Mouse (Mus musculus) retina, embryonic 14.5 days (tissue): ENCODE measurements at regions not wholly inside any gene's neighbourhood (a gene's known extent, or its start where the extent isn't known, plus 50 kb on each side); places are given as distances from the start of the nearest gene placed in this dataset.

Source experiments
- DNase-seq: peaks from one replicate; pipeline ENCODE4 v3.0.0-alpha.2; 2015; ENCODE audit warnings: low spot score

DNA sequence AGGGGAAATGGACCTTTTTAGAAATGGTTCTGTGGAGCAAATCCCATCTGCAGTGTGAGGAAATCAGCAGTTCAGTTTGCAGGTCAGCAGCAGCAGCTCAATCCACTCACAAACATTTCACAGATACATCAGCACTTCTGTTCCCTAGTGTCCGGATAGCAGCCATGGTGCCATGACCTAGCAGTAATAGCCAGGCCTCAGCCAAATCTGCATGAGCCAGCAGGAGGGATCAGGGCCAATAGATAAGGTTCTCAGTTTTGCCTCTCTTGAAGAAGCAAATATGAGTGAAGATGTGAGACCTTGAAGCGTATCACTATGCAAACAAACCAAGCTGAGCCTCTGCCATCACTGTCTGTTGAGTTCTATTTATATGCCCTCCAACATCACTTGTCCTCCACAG is 380.7 kb upstream of the Chrm3 start:
- no peak for DNase-seq

DNA sequence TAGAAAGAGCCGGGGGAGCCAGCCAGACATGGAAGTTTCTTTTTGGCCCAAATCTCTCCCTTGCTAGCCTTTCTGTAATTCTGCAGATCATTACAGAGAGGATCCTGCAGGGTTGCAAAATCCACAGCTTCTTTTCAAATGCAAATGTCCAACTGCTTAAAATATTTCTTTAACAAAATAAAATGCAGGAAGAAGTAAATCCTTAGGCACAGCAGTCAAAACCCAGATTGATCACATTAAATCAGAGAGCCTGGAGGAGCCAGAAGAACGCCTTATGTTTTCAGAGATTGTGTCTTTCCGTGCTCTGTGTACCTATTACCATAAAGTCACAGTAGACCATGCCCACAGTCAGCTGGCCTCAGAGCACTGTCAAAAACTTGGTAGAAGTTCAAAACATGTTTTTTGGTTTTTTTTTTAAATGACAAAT is 365.1 kb upstream of the Chrm3 start:
- no peak for DNase-seq

- no peak for DNase-seq
Observed at GRCm38 (mm10) chr13:10725335-10725734, 364.7 kb upstream of the Chrm3 start.

DNA sequence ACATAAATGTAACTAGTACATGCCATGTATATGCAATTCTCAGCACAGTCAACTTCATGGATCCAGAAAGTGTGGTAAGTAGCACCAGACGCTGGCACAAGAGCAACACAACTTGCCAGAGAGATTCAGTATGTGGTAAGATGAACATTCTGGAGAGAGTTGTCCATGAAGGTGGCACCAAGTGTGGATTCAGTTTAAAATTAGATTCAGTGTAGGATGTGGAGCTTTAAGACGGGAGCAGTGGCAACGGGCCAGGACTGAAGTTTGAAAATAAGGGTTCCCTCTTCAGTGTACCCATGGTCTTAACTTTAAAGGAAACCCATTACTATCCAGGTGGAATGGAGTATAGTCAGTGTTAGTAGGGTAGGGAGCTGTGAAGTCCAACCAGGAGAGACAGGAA is 360.0 kb upstream of the Chrm3 start:
- DNase-seq = no peak

- no peak for DNase-seq
Observed at GRCm38 (mm10) chr13:10711451-10711850, 350.8 kb upstream of the Chrm3 start.

DNA sequence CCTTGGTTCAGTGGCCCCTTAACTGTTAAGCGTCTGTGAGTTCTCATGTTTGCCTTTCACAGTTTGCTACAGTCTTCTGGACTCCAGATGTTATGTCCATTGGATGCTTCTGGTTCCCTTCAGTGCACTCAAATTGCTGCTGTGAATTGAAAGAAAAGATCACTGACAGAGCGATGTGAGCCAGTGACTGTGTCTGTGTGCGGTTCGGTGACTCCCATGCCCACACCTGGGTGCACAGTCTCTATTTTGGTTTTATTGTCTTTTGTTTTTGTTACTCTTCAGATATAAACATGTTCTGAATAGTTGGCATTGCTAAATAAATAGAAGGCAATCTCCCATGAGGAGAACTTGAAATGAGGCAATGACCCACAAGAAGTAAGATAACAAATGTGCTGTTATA is 350.3 kb upstream of the Chrm3 start:
- DNase-seq = no peak

DNA sequence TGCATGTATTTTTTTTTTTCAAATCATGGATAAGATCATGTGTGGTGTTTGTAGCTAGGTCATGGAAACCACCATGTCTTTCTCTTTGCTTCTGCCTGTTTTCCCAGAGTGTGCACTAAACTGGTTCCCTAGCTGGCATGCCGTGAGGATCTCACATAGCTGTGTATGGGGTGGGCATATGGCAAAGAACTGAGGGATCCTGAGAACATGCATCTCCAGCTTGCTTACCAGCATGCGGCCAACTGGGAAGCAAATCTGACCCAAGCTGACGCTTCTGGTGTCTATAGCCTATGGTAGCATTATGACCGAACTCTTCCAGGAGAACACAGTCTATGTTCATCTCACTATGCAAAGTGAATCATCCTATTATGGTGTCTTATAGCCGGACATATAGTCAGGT is 336.5 kb upstream of the Chrm3 start:
- no peak for DNase-seq

DNA sequence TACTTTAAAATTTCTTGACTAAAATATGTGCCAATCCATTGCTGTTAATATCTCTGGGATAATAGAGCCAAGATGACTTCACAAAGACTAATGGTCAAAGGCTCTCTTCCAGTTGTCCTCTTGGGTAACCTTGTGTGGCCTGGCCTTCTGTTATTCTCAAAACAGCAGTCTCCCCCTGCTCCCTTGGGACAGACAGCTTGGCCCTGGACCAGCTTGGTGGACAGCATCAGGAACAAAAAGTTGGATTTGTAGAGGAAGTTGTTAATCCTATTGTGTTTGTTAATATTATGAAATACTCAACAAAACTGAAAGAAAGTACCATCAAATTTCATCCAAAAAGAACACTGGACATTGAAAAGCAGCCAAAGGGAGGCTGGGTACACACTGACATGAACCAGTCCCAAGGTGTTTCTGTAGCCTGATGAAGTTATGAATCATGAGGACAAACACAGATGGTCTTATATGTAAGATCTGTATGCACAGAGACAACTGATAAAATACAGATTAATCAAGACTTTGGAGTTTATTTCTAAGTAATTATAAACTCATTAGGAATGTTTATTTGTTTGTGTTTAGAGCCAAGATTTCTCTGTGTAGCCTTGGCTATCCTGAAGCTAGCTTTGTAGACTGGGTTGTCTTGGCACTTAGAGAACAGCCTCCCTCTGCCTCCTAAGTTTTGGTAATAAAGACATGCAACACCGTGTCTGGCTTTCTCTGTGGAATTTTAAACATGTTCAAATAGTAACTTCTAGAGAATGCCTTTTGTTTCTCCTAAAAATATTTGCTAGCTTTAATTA is 335.7 kb upstream of the Chrm3 start:
- no peak for DNase-seq

DNA sequence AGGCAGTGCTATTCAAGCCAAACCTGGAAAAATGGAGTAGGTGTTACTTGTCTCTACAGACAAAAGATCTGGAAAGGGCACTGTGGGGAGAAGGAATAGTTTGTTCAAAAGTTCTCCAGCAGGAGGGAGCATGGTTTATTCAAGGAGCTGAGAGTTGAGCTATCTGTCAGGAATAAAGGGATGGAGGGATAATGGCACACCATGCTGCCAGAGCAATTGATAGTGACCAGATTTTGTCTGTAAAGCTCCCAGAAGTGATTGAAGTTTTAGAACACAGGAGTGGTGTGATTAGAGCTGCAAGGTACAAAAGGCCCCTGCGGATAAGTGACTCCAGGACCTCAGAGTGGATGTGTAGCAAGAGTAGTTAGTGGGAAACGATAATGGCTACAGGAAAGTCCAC is 330.7 kb upstream of the Chrm3 start:
- no peak for DNase-seq

DNA sequence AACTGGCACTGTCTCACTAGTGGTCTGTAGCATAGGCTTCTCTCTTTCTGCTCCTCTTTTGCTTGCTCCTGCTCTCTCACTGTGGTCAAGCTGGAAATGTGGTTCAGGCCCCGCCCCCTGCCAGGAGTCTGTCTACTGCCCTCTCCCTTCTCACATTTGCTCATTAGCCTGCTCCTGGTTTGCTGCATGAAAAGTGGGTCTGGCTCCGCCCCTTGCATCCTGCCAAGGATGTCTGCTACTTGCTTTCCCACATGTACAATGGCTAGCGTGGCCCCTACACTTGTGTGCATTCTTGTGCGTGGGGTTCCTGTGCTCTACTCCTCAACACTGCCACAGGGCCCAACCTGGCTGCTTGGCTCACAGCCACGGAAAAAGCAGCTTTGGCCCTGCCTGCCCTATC is 326.7 kb upstream of the Chrm3 start:
- peak; percentile 26 for DNase-seq

DNA sequence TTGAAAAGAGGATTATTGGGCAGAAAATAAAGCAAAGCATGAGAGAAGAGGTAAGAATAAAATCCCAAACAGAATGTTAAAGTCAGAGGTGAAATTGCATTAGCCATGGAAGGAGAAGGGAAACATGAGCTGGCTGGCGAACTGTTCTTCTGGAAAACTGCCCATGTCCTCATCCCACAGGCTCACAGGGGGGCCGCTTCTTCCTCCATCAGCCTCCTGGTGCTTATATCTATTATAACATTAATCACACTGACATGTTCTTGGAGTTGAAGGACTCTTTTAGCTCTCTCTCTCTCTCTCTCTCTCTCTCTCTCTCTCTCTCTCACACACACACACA is 293.4 kb upstream of the Chrm3 start:
- no peak for DNase-seq

DNA sequence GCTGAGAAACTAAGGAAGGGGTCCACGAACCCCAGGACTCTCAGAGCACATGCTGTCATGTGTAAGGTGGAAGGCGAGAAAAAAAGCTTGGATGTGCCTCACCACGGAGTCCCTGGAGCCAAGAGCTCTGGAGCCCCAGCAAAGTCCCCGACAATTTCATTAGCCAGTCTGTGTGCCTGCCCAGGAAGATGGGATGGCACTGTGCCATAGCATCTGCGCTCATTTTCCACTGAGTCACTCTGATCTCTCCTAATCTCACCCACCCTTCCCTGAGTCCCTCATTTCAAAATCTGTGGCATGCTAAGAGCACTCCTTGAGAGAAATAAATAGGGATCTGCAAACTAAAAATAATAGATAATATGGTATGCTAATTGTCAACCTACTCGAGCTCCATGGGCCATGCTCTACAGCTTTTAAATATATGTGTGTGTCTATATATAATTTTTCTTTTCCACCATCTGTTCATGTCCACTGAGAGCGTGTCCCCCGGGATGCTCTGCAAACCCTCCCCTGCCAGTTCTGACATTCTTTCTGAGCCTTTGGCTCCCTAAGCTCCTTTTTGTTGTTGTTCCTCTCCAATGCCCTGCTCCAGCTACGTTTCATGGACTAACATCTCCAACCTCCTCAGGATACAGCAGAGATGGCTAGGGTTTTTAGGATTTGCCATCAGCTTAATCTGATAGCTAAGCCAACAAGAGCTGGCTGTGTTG is 292.9 kb upstream of the Chrm3 start:
- DNase-seq = no peak

DNA sequence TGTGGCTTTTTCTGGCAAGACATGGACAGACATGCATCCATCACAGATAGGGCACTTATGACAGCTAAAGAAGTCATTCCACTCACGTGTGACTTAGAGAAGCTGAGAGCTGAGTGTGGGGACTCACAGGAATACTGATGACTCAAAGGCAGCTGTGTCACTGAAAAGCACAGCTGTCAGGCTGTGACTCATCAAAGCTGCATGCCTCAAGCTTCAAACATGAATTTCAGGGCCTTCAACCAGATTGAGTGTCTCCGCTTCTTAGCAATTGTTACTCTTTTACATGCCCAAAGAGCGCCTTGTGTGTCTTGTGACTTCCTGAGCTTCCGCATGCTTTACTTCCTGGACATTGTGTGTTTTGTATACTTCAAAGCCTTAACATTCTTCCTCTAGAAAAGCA is 276.2 kb upstream of the Chrm3 start:
- peak; percentile 8 for DNase-seq

GRCm38 (mm10) chr13:10630467-10630866 is 269.8 kb upstream of the Chrm3 start:
- DNase-seq = no peak

- DNase-seq = no peak
Observed at GRCm38 (mm10) chr13:10619661-10620060, 259.0 kb upstream of the Chrm3 start.

DNA sequence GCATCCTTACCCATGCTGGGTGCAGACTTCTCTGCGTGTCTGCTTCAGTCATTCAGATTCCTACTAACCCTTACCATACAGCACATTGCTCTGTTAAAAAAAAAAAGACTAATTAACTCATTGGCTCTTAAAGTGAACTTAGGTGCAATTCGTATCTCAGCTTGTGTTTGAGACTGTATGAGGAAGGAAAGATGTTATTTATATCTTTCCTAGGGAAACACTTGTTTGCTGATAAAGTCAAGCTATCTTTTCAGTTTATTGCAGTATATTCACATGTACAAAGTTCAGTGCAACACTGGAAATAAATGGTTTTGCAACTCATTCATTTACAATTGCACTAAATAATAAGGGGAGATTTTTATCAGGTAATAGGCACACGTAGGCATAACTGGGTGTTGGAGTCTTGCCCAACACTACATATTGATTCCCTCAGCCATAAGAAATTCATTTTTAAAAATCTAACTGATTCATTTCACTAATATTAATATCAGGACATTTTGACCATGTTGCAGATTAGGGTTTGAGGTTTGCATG is 257.8 kb upstream of the Chrm3 start:
- no peak for DNase-seq

GRCm38 (mm10) chr13:10574951-10575350 is 214.3 kb upstream of the Chrm3 start:
- no peak for DNase-seq

GRCm38 (mm10) chr13:10566825-10567224 is 206.2 kb upstream of the Chrm3 start:
- no peak for DNase-seq

- DNase-seq = no peak
Observed at GRCm38 (mm10) chr13:10557559-10557958, 196.9 kb upstream of the Chrm3 start.

DNA sequence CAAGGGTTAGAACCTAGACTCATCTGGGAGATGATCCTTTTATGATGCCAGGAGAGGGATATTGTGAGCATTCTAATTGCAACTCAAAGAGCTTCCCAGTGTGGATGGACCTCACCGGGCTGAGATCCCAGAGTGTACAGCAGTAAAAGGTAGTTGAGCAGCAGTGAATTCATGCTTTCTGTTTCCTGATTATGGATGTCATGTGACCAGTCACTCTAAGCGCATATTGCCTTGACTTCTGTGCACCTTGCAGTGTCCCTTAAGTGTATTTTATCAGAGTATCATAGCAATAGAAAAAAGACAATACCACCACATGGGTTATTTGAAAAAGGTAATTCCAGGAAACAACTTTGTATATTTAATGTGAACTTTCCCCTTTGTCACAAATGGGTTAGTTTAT is 193.9 kb upstream of the Chrm3 start:
- DNase-seq = no peak

- DNase-seq = no peak
Observed at GRCm38 (mm10) chr13:10542723-10543122, 182.1 kb upstream of the Chrm3 start.

GRCm38 (mm10) chr13:10540197-10540940 is 179.7 kb upstream of the Chrm3 start:
- DNase-seq = no peak

DNA sequence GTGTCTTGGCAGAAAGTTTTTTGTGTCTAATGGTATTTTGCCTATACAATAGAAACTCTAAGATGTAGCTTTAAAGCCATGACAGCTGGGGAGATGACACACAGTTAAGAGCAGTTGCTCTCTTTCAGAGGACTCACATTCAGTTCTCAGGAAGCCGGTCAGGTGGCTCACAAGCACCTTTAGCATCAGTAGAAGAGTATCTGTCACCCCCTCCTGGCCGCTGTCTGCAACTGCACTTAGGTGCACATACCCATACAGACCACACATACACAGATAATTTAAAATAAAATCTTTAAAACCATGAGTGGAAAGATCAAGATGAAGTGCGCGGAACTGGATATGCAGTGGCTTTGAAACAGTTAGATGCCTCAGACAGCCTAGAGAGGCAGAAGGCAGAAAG is 178.3 kb upstream of the Chrm3 start:
- DNase-seq = peak; percentile 16
